Mouse (Mus musculus): ENCODE results near the gene Pknox2. TPM values are rescaled to one million over a fixed set of nuclear protein-coding genes. Genes with fewer than 3 reads are reported as not detected.

The Pknox2 gene
- total RNA-seq, 2 experiments from 2014 or later: 5.2 to 5.8 TPM

DNA sequence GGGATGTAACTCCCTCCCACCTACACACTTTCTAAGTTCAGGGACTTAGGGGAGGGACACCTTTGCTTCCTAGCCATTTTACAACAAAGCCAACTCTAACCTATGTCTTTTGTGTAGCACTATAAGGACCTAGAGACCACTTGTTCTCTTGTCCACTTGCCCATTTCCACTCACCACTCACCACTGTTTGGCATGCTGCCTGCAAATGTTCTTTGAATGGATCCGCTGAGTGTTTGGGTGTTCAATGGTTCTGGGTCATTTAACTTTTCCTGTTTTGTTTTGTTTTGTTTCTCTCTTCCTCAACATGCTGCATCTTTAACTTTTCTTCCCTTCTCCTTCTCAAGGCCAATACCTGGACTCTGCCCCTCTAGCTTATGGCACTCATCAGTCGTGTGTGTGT, 39.7 kb downstream of the Pknox2 start:
- DNase-seq: no peak
- intact Hi-C loops (cut with DNase I): no loop called here

DNA sequence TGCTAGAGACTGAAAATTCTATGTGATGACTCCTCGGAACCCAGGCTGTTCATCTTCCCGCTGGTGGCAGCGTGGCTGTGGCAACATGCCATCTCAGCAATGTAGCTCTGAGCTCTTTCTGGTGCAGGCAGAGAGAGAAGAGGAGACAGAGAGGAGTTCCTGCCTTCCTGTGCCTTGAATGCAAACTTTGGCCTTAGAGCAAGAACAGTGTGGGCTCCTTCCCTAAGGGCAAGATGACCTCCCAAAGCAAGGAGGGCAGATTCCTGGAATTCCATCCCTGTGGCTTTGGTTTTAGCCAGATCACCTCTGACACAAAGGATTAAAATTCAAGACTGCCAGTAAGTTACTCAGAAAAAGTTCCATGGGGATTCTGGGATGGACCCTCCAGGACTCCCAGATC, 40.4 kb downstream of the Pknox2 start:
- no peak for DNase-seq
- intact Hi-C loops (cut with DNase I): no loop called here

DNA sequence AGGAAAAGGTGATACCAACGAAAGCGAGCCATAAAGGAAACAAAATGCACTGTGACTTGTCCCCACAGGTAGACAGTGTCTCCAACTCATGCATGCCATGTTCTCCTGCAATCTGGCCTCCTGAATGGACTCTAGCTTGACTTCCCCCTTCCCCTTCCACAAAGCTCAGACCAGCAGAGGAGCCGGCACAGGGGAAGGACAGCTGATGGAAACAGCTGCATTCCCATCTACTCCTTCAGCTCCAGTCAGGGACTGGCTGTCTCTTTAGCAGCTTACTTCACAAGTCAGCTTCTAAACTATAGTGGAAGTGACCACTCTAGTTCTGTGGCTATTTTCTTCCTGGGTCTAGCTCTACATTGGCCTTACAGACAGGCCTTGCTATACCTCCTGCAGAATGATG, 43.0 kb downstream of the Pknox2 start:
- intact Hi-C loops (cut with DNase I): no loop called here

DNA sequence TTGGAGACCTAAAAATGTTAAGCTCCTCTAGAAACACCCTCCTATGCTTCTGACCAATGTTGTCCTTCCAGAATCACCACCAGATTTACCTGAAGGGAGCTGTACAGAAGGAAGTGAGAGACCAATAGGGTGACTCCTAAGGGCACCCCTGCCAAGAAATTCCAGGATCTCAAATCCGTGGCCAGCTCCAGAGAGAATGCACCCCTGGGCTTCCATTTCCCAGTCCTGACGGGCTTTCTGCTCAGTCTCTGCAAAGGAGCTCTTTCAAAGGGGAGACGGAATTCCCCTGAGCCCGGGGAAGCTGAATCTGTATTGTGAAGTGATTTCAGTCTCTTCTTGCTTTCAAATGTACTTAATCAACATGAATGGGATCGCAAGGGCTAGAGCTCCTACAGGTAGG, 43.4 kb downstream of the Pknox2 start:
- intact Hi-C loops (cut with DNase I): no loop called here
- no peak for DNase-seq

More for the DNA sequence above, 43.0 kb downstream of the Pknox2 start:
- no peak for DNase-seq

DNA sequence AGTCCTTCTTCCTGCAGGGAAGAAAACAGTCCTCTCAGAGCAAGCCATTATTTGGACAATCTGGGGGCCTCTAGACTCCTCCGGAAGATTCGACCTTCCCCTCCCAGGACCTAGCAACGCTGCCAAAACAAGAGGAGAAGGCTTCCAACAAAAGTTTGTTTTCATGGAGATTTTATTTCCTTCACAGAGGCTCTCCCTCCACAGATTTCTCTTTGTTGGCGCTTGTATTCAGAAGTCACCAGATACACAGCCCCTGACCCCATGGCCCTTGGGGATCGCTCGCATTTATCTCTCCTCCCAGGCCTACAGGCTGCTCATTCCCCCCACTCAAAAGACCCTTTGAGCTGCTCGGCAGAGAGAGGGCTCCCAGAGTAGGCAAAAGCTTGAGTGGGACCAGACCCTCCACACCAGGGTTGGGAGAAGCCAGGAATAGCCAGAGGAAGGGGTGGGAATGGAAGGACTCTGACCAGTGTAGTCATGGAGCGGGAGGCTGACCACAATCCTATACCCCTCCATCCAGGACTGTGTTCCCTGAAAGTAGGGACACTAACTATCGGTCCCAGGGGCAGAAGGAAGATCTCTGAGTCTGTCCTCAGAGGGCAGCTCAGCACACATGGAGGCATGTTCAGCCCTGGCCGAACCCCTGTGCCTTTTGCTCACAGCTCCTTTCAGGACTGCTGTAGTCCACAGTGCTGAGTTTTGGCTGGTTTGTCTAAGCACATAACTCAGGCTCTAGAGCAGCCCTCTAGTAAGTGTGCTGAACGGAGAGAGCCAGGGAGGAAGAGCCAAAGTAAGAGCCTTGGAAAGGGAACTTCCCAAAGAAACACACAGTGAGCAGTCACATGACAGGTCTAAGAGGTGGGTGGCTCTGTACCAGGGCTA, 45.9 kb downstream of the Pknox2 start:
- intact Hi-C loops (cut with DNase I): no loop called here

DNA sequence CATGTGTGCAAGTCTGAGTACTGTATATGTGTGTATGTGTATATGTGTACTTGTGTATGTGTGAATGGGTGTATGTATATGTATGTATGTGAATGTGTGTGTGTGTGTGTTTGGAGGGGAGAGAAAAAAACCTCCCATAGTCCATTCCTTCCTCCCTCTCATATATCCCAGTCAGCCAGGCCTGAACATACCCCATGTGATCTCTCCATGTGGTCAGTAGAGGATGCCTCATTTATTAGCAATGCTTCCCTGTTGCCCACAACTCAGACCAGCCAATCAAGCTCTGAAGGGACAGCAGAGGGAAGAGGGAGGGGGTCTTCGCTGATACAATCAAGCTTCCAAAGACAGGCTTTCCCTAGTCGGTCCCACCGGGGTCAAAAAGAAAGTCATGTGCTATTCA, 47.6 kb downstream of the Pknox2 start:
- intact Hi-C loops (cut with DNase I): loop anchor here (5.0 kb wide), 1 partner anchor 42 kb away; no protein-coding TSS in a partner anchor
- DNase-seq: no peak

More for the DNA sequence above, 45.9 kb downstream of the Pknox2 start:
- peak; percentile 53 to 55 for DNase-seq

DNA sequence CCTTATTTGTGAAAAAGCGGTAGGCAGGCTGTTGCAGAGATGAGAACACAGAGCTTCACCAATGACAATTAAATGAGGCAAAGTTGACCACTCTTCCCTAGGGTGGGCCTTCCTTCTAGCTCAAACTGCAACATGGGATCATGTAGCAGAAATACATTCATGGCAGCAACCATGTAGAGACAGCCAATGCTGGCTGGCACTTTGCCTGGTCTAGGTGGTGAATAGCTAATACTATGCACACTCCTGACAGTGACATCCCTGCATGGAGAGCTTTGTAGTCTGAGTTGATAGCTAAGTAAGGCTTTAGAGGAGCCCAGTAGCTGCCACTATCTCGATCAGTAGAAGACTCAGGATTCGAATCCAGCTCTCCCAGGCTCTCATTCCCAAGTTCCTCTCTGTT, 48.6 kb downstream of the Pknox2 start:
- DNase-seq: no peak
- intact Hi-C loops (cut with DNase I): loop anchor here (5.0 kb wide), 1 partner anchor 41 kb away; no protein-coding TSS in a partner anchor

DNA sequence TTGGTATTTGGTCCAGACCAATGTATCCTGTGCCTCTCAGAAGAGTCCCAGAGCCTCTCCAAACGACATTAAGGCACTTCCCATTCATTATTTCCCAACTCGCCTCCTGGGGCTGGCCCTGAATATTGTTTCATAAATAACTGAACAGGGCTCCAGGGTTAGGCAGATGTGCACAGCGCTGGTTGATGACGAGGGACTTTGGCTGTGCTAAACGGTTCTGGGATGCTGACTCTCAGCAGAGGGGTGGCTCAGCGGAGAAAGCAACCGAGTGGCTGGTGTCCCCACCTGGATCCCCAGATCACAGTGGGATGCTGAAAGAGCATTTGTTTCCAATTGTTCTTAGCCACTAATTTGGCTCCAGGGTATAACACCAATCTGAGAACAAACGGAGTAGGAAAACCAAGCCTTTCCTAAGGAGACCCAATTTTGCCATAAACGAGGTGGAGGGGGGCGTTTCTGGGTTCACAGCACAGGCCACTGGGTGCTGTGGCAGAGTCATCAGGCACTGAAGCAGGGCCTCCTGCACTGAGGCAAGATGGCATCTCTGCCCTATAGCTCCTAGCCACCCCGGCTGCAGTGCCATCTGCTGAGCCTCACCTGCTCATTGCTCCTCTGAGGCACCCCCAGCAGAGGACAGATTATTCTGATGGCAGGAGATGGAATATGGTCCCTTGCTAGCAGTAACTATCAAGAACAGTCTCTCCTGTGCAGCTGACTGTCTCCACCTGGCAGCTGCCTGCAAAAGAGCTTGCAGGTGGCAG, 52.8 kb downstream of the Pknox2 start:
- no peak for DNase-seq

DNA sequence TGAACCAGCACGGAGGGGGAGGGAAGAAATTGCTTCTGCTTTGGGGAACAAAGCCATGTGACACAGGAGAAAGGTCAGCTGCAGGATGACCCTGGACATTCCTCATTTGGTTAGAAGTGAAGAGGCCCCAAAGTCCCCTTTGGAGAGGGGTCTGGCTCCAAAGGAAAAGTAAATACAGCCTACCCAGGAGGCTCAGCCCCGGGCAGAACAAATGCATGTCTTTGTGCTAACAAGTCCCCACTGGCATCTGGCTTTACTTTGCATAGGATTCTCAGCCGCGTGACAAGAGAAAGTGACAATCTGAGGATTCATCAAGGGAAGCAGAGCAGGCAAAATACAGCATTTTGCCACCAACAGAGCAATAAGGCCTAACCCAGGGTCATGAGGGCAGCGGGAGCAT, 54.1 kb downstream of the Pknox2 start:
- no peak for DNase-seq
- intact Hi-C loops (cut with DNase I): no loop called here

More for the DNA sequence above, 52.8 kb downstream of the Pknox2 start:
- intact Hi-C loops (cut with DNase I): no loop called here

DNA sequence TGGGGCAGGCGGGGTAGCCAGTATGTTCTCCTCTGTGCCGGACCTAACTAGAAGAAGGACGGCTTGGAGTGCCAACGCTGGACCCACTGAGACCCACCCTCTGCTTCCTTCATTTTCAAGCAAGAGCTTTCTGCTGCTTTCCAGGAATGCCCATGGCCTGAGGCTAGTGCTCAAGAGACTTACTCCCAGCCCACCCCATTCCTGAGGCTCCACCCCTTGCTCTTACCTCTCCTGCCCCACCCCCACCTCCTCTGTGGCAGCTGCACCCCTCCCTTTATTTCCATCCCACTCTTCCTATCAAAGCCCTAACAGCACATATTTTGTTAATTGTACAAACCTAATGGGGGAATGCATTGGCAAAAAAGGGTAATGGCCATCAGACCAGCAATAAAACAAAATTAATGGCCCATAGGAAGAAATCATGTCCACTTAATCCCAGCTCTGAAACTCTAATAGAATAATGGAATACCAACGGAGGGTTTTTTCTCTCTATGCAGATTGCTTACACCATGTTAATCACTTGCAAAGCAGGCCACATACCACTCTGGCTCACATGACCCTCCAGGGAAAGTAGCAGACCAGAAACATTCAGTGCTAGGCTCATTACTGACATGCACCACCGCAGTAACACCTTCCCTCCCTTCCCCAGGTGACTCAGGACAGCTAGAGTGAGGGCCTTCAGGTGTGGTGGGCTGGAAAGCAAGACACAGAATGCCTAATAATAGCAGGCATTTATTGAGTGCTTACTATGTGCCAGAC, 57.1 kb downstream of the Pknox2 start:
- intact Hi-C loops (cut with DNase I): no loop called here

DNA sequence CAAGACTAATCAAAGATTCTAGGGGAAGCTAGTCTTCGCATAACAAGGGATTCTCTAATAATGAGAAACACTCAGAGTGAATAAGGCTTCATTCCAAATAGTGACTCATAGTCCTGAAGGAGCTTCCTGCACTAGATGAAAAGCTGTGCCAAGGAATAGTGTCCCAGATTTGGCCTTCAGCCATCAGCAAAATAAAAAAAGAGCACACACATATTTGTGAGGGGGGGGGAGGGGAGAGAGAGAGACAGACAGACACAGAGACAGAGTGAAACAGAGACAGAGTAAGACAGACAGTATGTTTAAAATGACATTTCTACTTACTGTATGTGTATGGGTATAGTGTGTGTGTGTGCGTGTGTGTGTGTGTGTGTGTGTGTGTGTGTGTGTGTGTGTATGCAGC, 61.8 kb downstream of the Pknox2 start:
- intact Hi-C loops (cut with DNase I): no loop called here
- peak; percentile 71 to 80 for DNase-seq

More for the DNA sequence above, 57.1 kb downstream of the Pknox2 start:
- DNase-seq: no peak

DNA sequence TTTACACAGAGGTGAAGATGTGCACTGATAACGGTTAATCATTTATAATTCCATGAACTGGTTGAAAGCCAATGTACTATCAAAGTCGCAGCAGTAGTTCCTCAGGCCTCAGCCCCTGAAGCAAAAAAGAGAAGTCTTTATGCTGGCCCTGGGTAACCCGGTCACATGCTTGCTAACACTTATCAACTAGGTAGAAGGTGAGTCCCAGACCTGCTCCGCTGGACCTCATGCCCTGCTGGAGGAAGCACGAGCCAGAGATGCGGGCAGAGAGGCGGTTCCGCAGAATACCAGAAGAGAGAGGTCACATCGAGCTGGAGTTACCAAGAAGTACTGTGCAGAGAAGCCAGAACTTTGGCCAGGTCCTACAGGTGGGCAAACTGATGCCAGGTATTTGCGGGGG, 65.0 kb downstream of the Pknox2 start:
- no peak for DNase-seq
- intact Hi-C loops (cut with DNase I): no loop called here

DNA sequence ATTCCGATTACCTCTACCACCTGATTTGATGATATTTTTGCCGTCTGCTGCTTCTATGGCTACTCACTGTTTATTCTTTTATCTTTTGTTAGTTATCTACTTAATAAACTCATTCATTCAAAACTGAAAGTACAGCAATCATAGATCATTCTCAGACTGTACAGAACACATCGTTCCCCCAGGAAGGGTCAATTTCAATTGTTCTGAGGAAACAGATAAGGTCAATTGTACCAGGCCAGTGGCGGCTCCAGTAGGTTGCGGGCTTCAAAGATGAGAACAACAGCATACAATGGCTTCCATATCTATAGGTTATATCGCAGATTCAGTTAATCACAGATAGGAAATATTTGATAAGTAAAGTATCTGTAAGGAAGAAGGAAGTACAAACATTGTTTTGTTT, 66.9 kb downstream of the Pknox2 start:
- no peak for DNase-seq
- intact Hi-C loops (cut with DNase I): no loop called here

DNA sequence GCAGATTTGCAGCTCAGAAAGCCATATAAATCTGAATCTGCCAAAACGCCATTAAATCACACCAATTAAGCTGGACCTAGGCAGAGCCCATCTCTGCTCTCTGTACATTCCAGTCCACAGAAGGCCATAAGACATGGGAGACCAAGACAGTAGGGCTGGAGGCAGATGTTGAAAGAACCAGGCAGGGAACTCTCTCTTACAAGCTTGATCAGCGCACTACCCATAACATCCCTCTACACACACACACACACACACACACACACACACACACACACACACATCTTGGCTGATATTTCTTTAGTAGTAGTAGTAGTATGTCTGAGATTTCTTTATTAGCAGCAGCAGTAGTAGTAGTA, 70.2 kb downstream of the Pknox2 start:
- intact Hi-C loops (cut with DNase I): no loop called here
- DNase-seq: no peak

DNA sequence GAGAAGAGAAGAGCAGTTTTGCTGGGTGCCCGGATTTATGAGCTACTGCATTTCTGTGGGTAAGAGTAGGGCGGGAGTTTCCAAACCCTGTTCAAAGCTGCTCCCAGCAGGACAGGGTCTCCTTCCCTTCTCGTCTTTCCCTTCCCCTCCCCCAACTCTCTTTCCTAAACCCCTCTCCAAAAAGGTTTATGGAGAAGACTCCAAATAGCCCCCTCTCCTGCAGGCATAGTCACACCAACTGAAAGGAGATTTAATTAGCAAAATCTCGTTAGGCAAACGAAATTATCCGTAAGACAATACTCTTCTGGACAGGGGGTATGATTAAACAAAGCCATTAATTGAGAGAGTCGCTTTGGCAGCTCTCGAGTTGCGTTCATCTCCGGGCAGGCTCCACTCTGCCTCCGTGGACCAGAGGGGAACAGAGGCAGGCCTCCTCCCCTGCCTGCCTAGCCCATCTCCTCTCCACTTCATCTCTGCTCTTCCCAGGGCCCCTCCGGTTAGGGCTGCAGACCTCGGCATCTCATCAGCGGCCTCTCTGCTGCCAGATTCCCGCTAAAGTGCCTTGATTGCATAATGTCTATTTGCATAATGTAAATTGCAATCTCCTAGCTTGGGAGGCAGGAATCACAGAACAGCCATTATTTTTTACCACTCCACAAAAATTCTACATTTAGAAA, 70.7 kb downstream of the Pknox2 start:
- DNase-seq: no peak
- intact Hi-C loops (cut with DNase I): no loop called here

DNA sequence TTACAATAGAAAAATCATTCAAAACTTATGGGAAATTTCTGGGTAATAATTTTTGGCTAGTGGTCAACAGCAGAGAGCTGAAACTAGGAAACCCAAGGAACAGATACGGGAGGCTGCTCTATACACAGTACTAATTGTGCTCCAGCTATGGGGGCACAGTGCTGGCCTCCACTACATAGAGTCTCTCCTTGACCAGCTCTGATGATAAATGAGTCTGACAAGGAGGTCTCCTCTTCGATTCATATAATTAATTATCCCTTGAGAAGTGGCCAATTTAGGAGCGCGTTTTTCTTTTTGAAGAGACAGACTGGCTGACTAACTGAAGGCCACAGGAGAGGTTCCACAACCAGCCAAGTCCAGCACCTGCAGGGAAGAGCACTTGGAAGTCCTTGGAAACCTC, 71.3 kb downstream of the Pknox2 start:
- intact Hi-C loops (cut with DNase I): no loop called here
- DNase-seq: no peak

DNA sequence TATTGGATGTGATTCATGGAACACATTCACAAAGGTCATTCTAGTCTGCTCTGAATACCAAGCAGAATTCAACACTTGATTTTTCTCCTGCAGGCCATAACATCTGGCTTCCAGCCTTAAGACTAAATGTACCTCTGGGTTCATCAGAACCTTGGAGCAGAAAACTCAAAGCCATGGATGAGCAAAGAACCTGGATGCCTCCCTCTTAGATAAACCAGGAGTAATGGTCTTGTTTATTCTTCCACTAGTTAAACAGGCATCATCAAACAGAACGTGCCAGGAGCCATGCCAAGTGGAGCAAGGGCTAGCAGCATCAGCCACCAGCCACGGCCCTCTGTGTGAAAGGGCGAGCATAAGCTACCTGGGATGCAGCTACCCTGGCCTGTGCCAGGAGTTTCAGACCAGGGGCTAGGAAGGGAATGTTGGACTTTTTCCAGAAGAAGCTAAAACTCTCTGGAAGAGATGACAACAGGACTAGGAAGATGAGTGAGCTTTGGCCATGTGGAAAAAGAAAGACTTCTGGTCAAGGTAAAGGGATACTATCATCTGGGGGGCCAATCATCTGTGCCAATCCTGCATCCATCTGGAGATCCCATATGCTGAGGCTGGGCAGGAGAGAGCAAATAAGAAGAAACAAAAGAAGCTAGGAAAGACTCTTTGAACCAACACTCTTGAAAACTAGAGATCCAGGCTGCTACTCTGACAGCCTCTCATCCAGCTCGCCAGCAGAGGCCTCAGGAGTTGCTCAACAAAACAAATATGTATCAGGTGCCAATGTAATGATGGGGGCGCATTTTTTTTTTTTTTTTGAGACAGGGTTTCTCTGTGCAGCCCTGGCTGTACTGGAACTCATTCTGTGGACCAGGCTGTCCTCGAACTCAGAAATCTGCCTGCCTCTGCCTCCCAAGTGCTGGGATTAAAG, 77.6 kb downstream of the Pknox2 start:
- intact Hi-C loops (cut with DNase I): no loop called here
- no peak for DNase-seq

DNA sequence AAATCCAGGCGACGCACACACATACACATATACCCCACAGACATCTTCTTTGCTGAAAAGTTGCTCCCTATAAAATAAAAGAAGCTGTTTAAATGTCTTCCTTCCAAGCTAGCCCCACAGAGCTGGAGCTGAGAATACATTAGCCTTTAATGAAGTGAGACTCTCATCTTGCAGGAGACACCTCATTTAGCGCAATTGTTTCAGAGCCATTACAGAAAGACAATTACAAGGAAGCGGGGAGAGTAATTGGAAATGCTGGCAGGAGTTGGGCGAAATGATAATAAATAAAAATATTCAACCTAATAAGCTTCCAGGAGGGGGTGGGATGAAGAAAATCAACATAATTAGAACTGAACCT, 79.8 kb downstream of the Pknox2 start:
- DNase-seq: no peak
- intact Hi-C loops (cut with DNase I): no loop called here

DNA sequence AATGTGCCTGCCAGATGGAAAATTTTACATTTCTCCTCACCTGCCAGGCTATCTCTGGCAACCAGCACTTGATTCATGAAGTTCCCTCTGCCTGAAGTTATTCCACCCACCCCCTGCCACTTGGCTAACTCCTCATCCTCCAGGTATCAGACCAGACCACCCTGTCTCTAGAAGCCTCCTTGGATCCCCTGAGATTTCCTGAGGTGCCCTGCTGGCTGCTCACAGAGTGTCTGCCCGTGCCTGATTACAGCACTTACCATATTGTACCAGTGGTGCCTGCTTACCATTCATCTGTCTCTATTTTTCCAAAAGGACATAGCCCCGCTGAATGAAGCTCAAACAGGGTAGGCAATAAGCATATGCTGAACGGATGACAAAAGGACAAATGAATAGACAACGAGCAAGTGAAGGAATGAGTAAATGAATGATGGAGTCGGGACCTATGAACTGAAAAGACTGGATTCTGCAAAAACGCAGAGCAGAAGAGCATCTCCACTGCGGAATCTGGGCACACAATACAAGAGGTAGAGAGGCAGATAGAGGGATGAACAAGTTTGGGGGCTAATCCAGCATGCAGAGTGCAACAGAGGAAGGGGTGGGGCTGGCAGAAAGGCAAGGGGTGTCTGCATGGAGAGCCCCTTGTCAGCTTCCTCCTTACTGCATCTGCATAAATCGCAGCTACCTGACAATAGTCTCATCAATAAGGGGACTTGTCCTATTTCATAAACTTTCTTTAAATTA, 80.3 kb downstream of the Pknox2 start:
- no peak for DNase-seq
- intact Hi-C loops (cut with DNase I): no loop called here

Data from heart, postnatal 10 days (tissue).